Mouse (Mus musculus) CH12.LX (cell line): Measurements from ENCODE around the gene Otos. TPM values are rescaled to one million over a fixed set of nuclear protein-coding genes. Genes with fewer than 3 reads are reported as not detected.

Source experiments
- DNase-seq: peaks from one replicate; pipeline ENCODE4 v3.0.0-alpha.2; 2013; ENCODE audit errors: extremely low read depth
- H3K27ac ChIP-seq: 2 replicates; pipeline ENCODE4 v1.5.1; 2012; ENCODE audit warnings: low read depth, mild to moderate bottlenecking, control low read depth, moderate library complexity; ENCODE audit not compliant: insufficient read depth
- H3K27me3 ChIP-seq: replicated peaks from 2 replicates; pipeline ENCODE3; 2012; ENCODE audit warnings: inconsistent platforms
- H3K36me3 ChIP-seq, 2 experiments: replicated peaks in 1 of 2; 2 replicates each; pipeline versions ENCODE3 to v1.6.1; 2012; ENCODE audit warnings: inconsistent platforms in 1 of 2, low read length in 1 of 2, mild to moderate bottlenecking in 1 of 2, mixed read lengths in 1 of 2, moderate library complexity in 1 of 2; ENCODE audit not compliant: control insufficient read depth in 1 of 2, insufficient read depth in 1 of 2
- H3K4me1 ChIP-seq, 2 experiments: 2 replicates each; pipeline ENCODE4 v1.6.1; 2012; ENCODE audit warnings: inconsistent platforms in 1 of 2, moderate library complexity in 1 of 2; ENCODE audit not compliant: insufficient read depth in 2 of 2, control insufficient read depth in 1 of 2
- H3K4me2 ChIP-seq: 2 replicates; pipeline ENCODE4 v1.6.1; 2012; ENCODE audit warnings: low read depth, mild to moderate bottlenecking, control low read depth; ENCODE audit not compliant: poor library complexity, insufficient read depth, severe bottlenecking
- H3K4me3 ChIP-seq, 3 experiments: fragments of 150-350 bp in 1 of 3; sonication (generic) in 1 of 3; replicated peaks in 1 of 3; 2 replicates each; pipeline versions ENCODE3 to v1.5.1; 2011 to 2012; ENCODE audit warnings: low read depth in 2 of 3, low read length in 2 of 3, mild to moderate bottlenecking in 2 of 3, moderate library complexity in 2 of 3, control low read depth in 1 of 3, improper control_type of control experiment in 1 of 3, inconsistent platforms in 1 of 3, mixed read lengths in 1 of 3; ENCODE audit not compliant: poor library complexity in 1 of 3
- H3K79me2 ChIP-seq: replicated peaks from 2 replicates; pipeline ENCODE4 v1.6.1; 2012; ENCODE audit warnings: mild to moderate bottlenecking, moderate library complexity; ENCODE audit not compliant: control insufficient read depth, poor library complexity, insufficient read depth, severe bottlenecking; ENCODE audit errors: extremely low read depth
- H3K9ac ChIP-seq: 2 replicates; pipeline ENCODE4 v1.6.1; 2012; ENCODE audit warnings: low read depth, mild to moderate bottlenecking, control low read depth, moderate library complexity; ENCODE audit not compliant: insufficient read depth
- H3K9me3 ChIP-seq: replicated peaks from 2 replicates; pipeline ENCODE3; 2012; ENCODE audit warnings: low read length, inconsistent platforms, mixed read lengths
- BHLHE40 ChIP-seq: IDR thresholded peaks from 2 replicates; pipeline ENCODE4 v1.6.1; 2011; ENCODE audit warnings: mild to moderate bottlenecking, low read depth, low read length, improper control_type of control experiment
- CHD1 ChIP-seq: IDR thresholded peaks from 2 replicates; pipeline ENCODE4 v1.6.1; 2012; ENCODE audit warnings: low read depth, low read length, improper control_type of control experiment, inconsistent platforms
- CTCF ChIP-seq, 2 experiments: IDR thresholded peaks in 1 of 2; conservative IDR thresholded peaks in 1 of 2; 2 replicates each; pipeline ENCODE4 v1.5.1; 2011 to 2012; ENCODE audit warnings: low read depth in 2 of 2, low read length in 2 of 2, improper control_type of control experiment in 1 of 2, inconsistent platforms in 1 of 2, mild to moderate bottlenecking in 1 of 2, moderate library complexity in 1 of 2
- E2F4 ChIP-seq: IDR thresholded peaks from 2 replicates; pipeline ENCODE4 v1.6.1; 2011; ENCODE audit warnings: low read depth, low read length, improper control_type of control experiment; ENCODE audit not compliant: insufficient replicate concordance
- ELF1 ChIP-seq: IDR thresholded peaks from 2 replicates; pipeline ENCODE4 v1.6.1; 2014; ENCODE audit warnings: low read depth, mild to moderate bottlenecking, inconsistent platforms, low read length, improper control_type of control experiment
- EP300 ChIP-seq: IDR thresholded peaks from 2 replicates; pipeline ENCODE4 v1.6.1; 2011; ENCODE audit warnings: low read length, improper control_type of control experiment
- ETS1 ChIP-seq: conservative IDR thresholded peaks from 2 replicates; pipeline ENCODE4 v1.6.1; 2012; ENCODE audit warnings: low read depth, mild to moderate bottlenecking, inconsistent platforms, low read length, improper control_type of control experiment, moderate library complexity
- GABPA ChIP-seq: IDR thresholded peaks from 2 replicates; pipeline ENCODE4 v1.6.1; 2012; ENCODE audit warnings: low read depth, low read length, improper control_type of control experiment, inconsistent platforms; ENCODE audit not compliant: insufficient replicate concordance
- JUN ChIP-seq: IDR thresholded peaks from 2 replicates; pipeline ENCODE4 v1.6.1; 2011; ENCODE audit warnings: low read depth, mild to moderate bottlenecking, low read length, improper control_type of control experiment, moderate library complexity; ENCODE audit not compliant: insufficient read depth
- JUND ChIP-seq: conservative IDR thresholded peaks from 2 replicates; pipeline ENCODE4 v1.6.1; 2011; ENCODE audit warnings: low read depth, low read length, improper control_type of control experiment
- KAT2A ChIP-seq: IDR thresholded peaks from 2 replicates; pipeline ENCODE4 v1.6.1; 2012; ENCODE audit warnings: low read length, improper control_type of control experiment, inconsistent platforms; ENCODE audit not compliant: insufficient replicate concordance
- MAFK ChIP-seq: IDR thresholded peaks from 2 replicates; pipeline ENCODE4 v1.6.1; 2011; ENCODE audit warnings: low read length, improper control_type of control experiment; ENCODE audit not compliant: insufficient replicate concordance
- MAX ChIP-seq: IDR thresholded peaks from 2 replicates; pipeline ENCODE4 v1.6.1; 2011; ENCODE audit warnings: low read length, improper control_type of control experiment
- MYC ChIP-seq: IDR thresholded peaks from 2 replicates; pipeline ENCODE4 v1.6.1; 2011; ENCODE audit warnings: low read depth, mild to moderate bottlenecking, improper control_type of control experiment, low read length
- NRF1 ChIP-seq: IDR thresholded peaks from 2 replicates; pipeline ENCODE4 v1.6.1; 2014; ENCODE audit warnings: low read depth, mild to moderate bottlenecking, inconsistent platforms, low read length, improper control_type of control experiment, moderate library complexity
- PAX5 ChIP-seq: IDR thresholded peaks from 2 replicates; pipeline ENCODE4 v1.6.1; 2012; ENCODE audit warnings: low read length, inconsistent platforms, mixed read lengths
- POLR2AphosphoS2 ChIP-seq: IDR thresholded peaks from 2 replicates; pipeline ENCODE4 v1.6.1; 2011; ENCODE audit warnings: low read depth, low read length, improper control_type of control experiment
- SIN3A ChIP-seq: IDR thresholded peaks from 2 replicates; pipeline ENCODE4 v1.6.1; 2012; ENCODE audit warnings: low read length, improper control_type of control experiment, inconsistent platforms
- SMC3 ChIP-seq: IDR thresholded peaks from 2 replicates; pipeline ENCODE4 v1.6.1; 2011; ENCODE audit warnings: low read depth, low read length, improper control_type of control experiment
- TBP ChIP-seq: conservative IDR thresholded peaks from 2 replicates; pipeline ENCODE4 v1.6.1; 2011; ENCODE audit warnings: low read depth, low read length, improper control_type of control experiment
- TCF12 ChIP-seq: IDR thresholded peaks from 2 replicates; pipeline ENCODE4 v1.6.1; 2014; ENCODE audit warnings: low read depth, mild to moderate bottlenecking, inconsistent platforms, low read length, improper control_type of control experiment
- UBTF ChIP-seq: IDR thresholded peaks from 2 replicates; pipeline ENCODE4 v1.6.1; 2012; ENCODE audit warnings: low read depth, mild to moderate bottlenecking, inconsistent platforms, low read length, improper control_type of control experiment, moderate library complexity
- USF1 ChIP-seq: IDR thresholded peaks from 2 replicates; pipeline ENCODE4 v1.6.1; 2014; ENCODE audit warnings: low read depth, mild to moderate bottlenecking, inconsistent platforms, low read length, improper control_type of control experiment
- ZKSCAN1 ChIP-seq: IDR thresholded peaks from 2 replicates; pipeline ENCODE4 v1.6.1; 2012; ENCODE audit warnings: low read depth, inconsistent platforms, low read length, improper control_type of control experiment, borderline replicate concordance
- ZMIZ1 ChIP-seq: IDR thresholded peaks from 2 replicates; pipeline ENCODE4 v1.6.1; 2012; ENCODE audit warnings: low read depth, mild to moderate bottlenecking, inconsistent platforms, low read length, improper control_type of control experiment
- ZNF384 ChIP-seq: IDR thresholded peaks from 2 replicates; pipeline ENCODE4 v1.6.1; 2012; ENCODE audit warnings: low read depth, low read length, improper control_type of control experiment, inconsistent platforms
- dilution Hi-C: fragments of 300-500 bp; cut with MboI; formaldehyde crosslinking; loops from 2 replicates; pipeline ENCODE4 v1.14.3; 2020; ENCODE audit warnings: low sequenced_read_pairs; ENCODE audit not compliant: extremely low pct_unique_long_range_greater_than_20kb, extremely low pct_ligation_motif_present
- in situ Hi-C: fragments of 300-500 bp; cut with MboI; formaldehyde crosslinking; loops from 3 replicates; pipeline ENCODE4 v1.14.3; 2019; ENCODE audit warnings: low sequenced_read_pairs, low pct_ligation_motif_present, low pct_unique_long_range_greater_than_20kb, mixed read lengths
- polyA plus RNA-seq: library from polyadenylated mRNA; unstranded; fragments of >175 nt; gene quantifications from 2 replicates; pipeline ENCODE4 v1.2.1, GENCODE M21; 2012; ENCODE audit warnings: low read depth; ENCODE audit not compliant: insufficient read length
- total RNA-seq, 2 experiments: library from RNA; depleted of rRNA; stranded (reverse); fragments of 300-350 nt in 1 of 2; fragments of >200 nt in 1 of 2; gene quantifications; 2 replicates each; pipeline ENCODE4 v1.2.3; 2012 to 2014

Gene Otos
- total and polyA plus RNA-seq, 3 experiments: 0.24 TPM; not detected in 2

DNA sequence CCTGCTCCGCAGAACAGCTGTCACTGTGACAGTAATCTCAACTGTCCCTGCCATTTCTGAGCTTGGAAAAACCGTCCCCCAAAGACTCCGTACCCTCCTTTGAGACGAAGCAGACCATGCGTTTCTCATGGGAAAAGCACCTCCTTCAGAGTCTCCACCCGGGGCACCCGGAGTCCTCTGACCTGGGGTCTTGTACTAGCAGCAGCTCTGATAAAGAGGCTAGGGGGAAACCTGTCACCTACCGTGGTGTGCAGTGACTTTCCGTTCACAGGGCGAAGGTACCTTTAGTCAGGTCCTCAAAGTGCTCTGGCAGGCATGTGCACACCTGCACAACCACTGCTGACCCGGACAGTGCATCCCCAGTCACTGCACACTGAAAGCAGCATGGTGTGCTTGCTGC is 12.0 kb downstream of the Otos start:
- TF ChIP-seq CTCF (conservative IDR thresholded peaks at IDR 0.05 in 1 of 2, IDR thresholded peaks at IDR 0.05 in 1 of 2; ENCODE audit: low read depth in 2 of 2, low read length in 2 of 2): no peak
- no peak for TF ChIP-seq NRF1
- no peak for TF ChIP-seq MAX
- no peak for TF ChIP-seq ELF1
- TF ChIP-seq GABPA: no peak
- no peak for TF ChIP-seq JUND
- TF ChIP-seq SIN3A: no peak
- no peak for TF ChIP-seq ETS1
- no peak for TF ChIP-seq USF1
- no peak for TF ChIP-seq E2F4
- no peak for TF ChIP-seq MAFK
- TF ChIP-seq POLR2AphosphoS2: no peak
- TF ChIP-seq SMC3: no peak
- TF ChIP-seq ZMIZ1: no peak
- TF ChIP-seq KAT2A: no peak
- no peak for TF ChIP-seq TBP
- TF ChIP-seq, all 38 proteins: peak for 0
- DNase-seq: no peak
- dilution Hi-C loops (no loop called here), in situ Hi-C loops (no loop called here)
- Histone ChIP-seq H3K79me2 (peaks cover 18% of the 10 kb centered on the region), H3K4me3 (no peak overlapping the region), H3K4me2 (no peak overlapping the region), H3K9ac (no peak overlapping the region), H3K9me3 (no peaks in the 10 kb centered on the region), H3K27me3 (peaks cover 2% of the 10 kb centered on the region), H3K27ac (no peak overlapping the region), H3K4me1 (peaks cover 8 to 17% of the 10 kb centered on the region in 2 experiments), H3K36me3 (peaks cover 35 to 56% of the 10 kb centered on the region in 2 experiments)

DNA sequence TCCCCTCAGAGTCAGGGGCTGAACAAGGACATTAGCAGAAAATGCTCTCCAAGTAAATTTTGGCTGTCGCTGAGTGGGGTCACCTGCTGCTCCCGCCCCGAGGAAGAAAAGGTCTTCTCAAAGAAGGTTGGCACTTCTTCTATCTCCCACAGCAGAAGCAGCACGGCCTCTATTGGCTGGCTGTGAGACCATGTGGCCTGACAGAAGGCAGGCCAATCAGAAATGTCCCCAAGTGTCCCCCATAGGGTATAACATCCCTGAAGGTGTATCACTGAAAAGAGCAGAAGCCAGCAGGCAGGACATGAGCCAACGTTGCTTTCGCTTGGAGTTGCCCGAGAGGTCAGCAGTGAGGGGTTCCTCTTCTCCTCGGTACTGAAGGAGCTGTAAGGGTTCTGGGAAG is 12.6 kb downstream of the Otos start:
- H3K9me3 ChIP-seq: no peaks in the 10 kb centered on the region
- no peak overlapping the region for H3K4me3 ChIP-seq
- peaks cover 8 to 16% of the 10 kb centered on the region in 2 experiments for H3K4me1 ChIP-seq
- in situ Hi-C loops: no loop called here
- no peak overlapping the region for H3K9ac ChIP-seq
- H3K27ac ChIP-seq: no peak overlapping the region
- no peak overlapping the region for H3K4me2 ChIP-seq
- H3K79me2 ChIP-seq: peaks cover 12% of the 10 kb centered on the region
- H3K27me3 ChIP-seq: peaks cover 5% of the 10 kb centered on the region
- no peak for TF ChIP-seq JUN
- no peak for TF ChIP-seq BHLHE40
- no peak for TF ChIP-seq ETS1
- TF ChIP-seq CHD1: no peak
- no peak for TF ChIP-seq MAFK
- no peak for TF ChIP-seq PAX5
- no peak for TF ChIP-seq KAT2A
- no peak for TF ChIP-seq NRF1
- TF ChIP-seq ZNF384: no peak
- no peak for TF ChIP-seq TCF12
- TF ChIP-seq GABPA: no peak
- no peak for TF ChIP-seq TBP
- no peak for TF ChIP-seq SIN3A
- no peak for TF ChIP-seq ZKSCAN1
- TF ChIP-seq EP300: no peak
- no peak for TF ChIP-seq UBTF
- TF ChIP-seq MYC: no peak
- TF ChIP-seq, all 38 proteins: peak for 0
- peaks cover 35 to 56% of the 10 kb centered on the region in 2 experiments for H3K36me3 ChIP-seq
- dilution Hi-C loops: no loop called here
- no peak for DNase-seq
